Mouse (Mus musculus) lung, postnatal 10 days (tissue): ENCODE measurements around the gene C1ql2.

Experiments used
- DNase-seq: peaks from one replicate; pipeline ENCODE4 v3.0.0; 2021

Gene C1ql2

GRCm38 (mm10) chr1:120340419-120341171 is at the start of gene C1ql2:
TSS of gene C1ql2 (plus strand) at chr1:120340582.
- no peak for DNase-seq

- DNase-seq: no peak
These were observed 48.7 kb upstream of the C1ql2 start for GRCm38 (mm10) chr1:120291709-120292108.

- DNase-seq: peak; percentile 3
These were observed 46.6 kb upstream of the C1ql2 start for GRCm38 (mm10) chr1:120293803-120294202.

- DNase-seq: no peak
These were observed 43.4 kb upstream of the C1ql2 start for GRCm38 (mm10) chr1:120296936-120297335.

- no peak for DNase-seq
These were observed 34.6 kb upstream of the C1ql2 start for GRCm38 (mm10) chr1:120305801-120306200.

GRCm38 (mm10) chr1:120321270-120322021 is 18.9 kb upstream of the C1ql2 start:
- no peak for DNase-seq

- DNase-seq: no peak
These were observed 17.2 kb upstream of the C1ql2 start for GRCm38 (mm10) chr1:120323131-120323561.

GRCm38 (mm10) chr1:120327714-120328113 is 12.7 kb upstream of the C1ql2 start:
- peak; percentile 39 for DNase-seq

- DNase-seq: no peak
These were observed 12.2 kb upstream of the C1ql2 start for GRCm38 (mm10) chr1:120328212-120328611.

- peak; percentile 46 for DNase-seq
These were observed 8.5 kb upstream of the C1ql2 start for GRCm38 (mm10) chr1:120331841-120332240.

- DNase-seq: no peak
These were observed 2.4 kb upstream of the C1ql2 start for GRCm38 (mm10) chr1:120337970-120338369.

GRCm38 (mm10) chr1:120341172-120341675 is 842 bp downstream of the C1ql2 start:
- DNase-seq: no peak

GRCm38 (mm10) chr1:120341811-120342370 is 1.5 kb downstream of the C1ql2 start:
- DNase-seq: no peak

GRCm38 (mm10) chr1:120342371-120342821 is 2.0 kb downstream of the C1ql2 start:
- peak; percentile 22 for DNase-seq

- DNase-seq: no peak
These were observed 4.6 kb downstream of the C1ql2 start for GRCm38 (mm10) chr1:120345001-120345400.

- DNase-seq: no peak
These were observed 14.0 kb downstream of the C1ql2 start for GRCm38 (mm10) chr1:120354387-120354786.

GRCm38 (mm10) chr1:120357371-120358274 is 17.2 kb downstream of the C1ql2 start:
- DNase-seq: peak; percentile 76

- no peak for DNase-seq
These were observed 23.3 kb downstream of the C1ql2 start for GRCm38 (mm10) chr1:120363638-120364037.

GRCm38 (mm10) chr1:120368138-120368537 is 27.8 kb downstream of the C1ql2 start:
- no peak for DNase-seq

GRCm38 (mm10) chr1:120374131-120374530 is 33.7 kb downstream of the C1ql2 start:
- no peak for DNase-seq

- no peak for DNase-seq
These were observed 34.5 kb downstream of the C1ql2 start for GRCm38 (mm10) chr1:120374832-120375231.

- DNase-seq: no peak
These were observed 44.7 kb downstream of the C1ql2 start for GRCm38 (mm10) chr1:120385029-120385571.
